Mouse (Mus musculus) kidney, adult 9 months (tissue): Measurements from ENCODE around the gene Plcl2.
A peak's percentile ranks its signal among the peaks of the same experiment; 100 is the strongest.
"Not testable (repeated sequence)": the region's sequence is repeated elsewhere in the genome, so short reads cannot be mapped to it uniquely, and the experiment has no call there.

Experiments
- DNase-seq: peaks from one replicate; pipeline ENCODE4 v3.0.0; 2022

Plcl2 gene

GRCm38 (mm10) chr17:50500806-50501205, 8.4 kb upstream of the Plcl2 start:
- peak; percentile 33 for DNase-seq

GRCm38 (mm10) chr17:50503075-50503474, 6.1 kb upstream of the Plcl2 start:
- peak; percentile 75 for DNase-seq

- no peak for DNase-seq
Observed at GRCm38 (mm10) chr17:50504070-50504846, 4.9 kb upstream of the Plcl2 start.

GRCm38 (mm10) chr17:50505910-50506634, 3.1 kb upstream of the Plcl2 start:
- DNase-seq = no peak

GRCm38 (mm10) chr17:50506861-50507321, 2.3 kb upstream of the Plcl2 start:
- peak; percentile 42 for DNase-seq

GRCm38 (mm10) chr17:50508055-50508774, 988 bp upstream of the Plcl2 start:
- no peak for DNase-seq

- DNase-seq = peak; percentile 58
Observed at GRCm38 (mm10) chr17:50508775-50509250, 390 bp upstream of the Plcl2 start.

GRCm38 (mm10) chr17:50510279-50510678, 1.1 kb downstream of the Plcl2 start:
- DNase-seq = no peak

GRCm38 (mm10) chr17:50510741-50511140, 1.5 kb downstream of the Plcl2 start:
- no peak for DNase-seq

GRCm38 (mm10) chr17:50512222-50512621, 3.0 kb downstream of the Plcl2 start:
- DNase-seq = no peak

GRCm38 (mm10) chr17:50512841-50513240, 3.6 kb downstream of the Plcl2 start:
- DNase-seq = no peak

- no peak for DNase-seq
Observed at GRCm38 (mm10) chr17:50513376-50513775, 4.2 kb downstream of the Plcl2 start.

GRCm38 (mm10) chr17:50514012-50514411, 4.8 kb downstream of the Plcl2 start:
- no peak for DNase-seq

- no peak for DNase-seq
Observed at GRCm38 (mm10) chr17:50515926-50516325, 6.7 kb downstream of the Plcl2 start.

GRCm38 (mm10) chr17:50517781-50518415, 8.7 kb downstream of the Plcl2 start:
- DNase-seq = no peak

- peak; percentile 36 for DNase-seq
Observed at GRCm38 (mm10) chr17:50519588-50519987, 10.4 kb downstream of the Plcl2 start.

GRCm38 (mm10) chr17:50522473-50523083, 13.4 kb downstream of the Plcl2 start:
- DNase-seq = no peak

- no peak for DNase-seq
Observed at GRCm38 (mm10) chr17:50524970-50525369, 15.8 kb downstream of the Plcl2 start.

- DNase-seq = no peak
Observed at GRCm38 (mm10) chr17:50525821-50526220, 16.6 kb downstream of the Plcl2 start.

- no peak for DNase-seq
Observed at GRCm38 (mm10) chr17:50530089-50530488, 20.9 kb downstream of the Plcl2 start.

- DNase-seq = not testable (repeated sequence)
Observed at GRCm38 (mm10) chr17:50534889-50535288, 25.7 kb downstream of the Plcl2 start.
